Mouse (Mus musculus) cerebral cortex, adult 2 months (tissue): ENCODE measurements around the gene H2-D1.

Source experiments
- WGBS: fragments of 180-500 bp; shearing (Covaris S2); methylation state at CpG from one replicate; pipeline ENCODE4 v1.1.7; 2018; 5-methylcytosine and 5-hydroxymethylcytosine counted together

The H2-D1 gene

DNA sequence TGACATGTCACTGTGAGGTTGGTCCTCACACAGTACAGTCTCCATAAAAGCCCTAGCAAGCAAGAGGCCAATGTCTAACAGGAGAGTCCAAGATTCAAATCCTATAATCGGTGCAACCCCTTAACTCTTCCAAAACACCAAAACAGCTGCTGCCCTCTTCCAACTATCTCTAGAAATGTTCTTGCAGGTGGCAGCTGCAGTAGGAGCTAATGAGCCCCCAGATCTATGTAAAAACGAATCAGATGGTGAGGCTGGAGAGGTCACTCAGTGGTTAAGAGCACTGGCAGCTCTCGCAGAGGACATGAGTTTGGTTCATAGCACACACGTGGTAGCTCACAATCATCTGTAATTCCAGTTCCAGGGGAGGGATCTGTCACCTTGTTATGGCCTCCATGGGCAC, 6.8 kb upstream of the H2-D1 start:
- WGBS, result 67% methylated on average over 4 of the region's 4 CpGs

DNA sequence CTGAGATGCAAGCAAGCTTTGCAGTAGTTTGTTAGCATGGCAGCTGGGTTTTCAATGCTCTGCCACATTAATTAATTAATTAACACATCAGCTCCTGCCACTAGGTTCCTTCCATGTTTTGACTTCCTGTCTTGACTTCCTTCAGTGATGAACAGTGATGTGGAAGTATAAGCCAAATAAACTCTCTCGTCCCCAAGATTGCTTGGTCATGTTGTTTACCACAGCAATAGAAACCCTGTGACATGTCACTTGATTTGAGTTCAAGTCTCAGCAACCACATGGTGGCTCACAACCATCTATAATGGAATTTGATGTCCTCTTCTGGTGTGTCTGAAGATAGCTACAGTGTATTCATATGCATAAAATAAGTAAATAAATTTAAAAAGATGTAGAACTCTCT, 5.2 kb upstream of the H2-D1 start:
- 51% methylated on average over 1 of the region's 1 CpGs for WGBS

DNA sequence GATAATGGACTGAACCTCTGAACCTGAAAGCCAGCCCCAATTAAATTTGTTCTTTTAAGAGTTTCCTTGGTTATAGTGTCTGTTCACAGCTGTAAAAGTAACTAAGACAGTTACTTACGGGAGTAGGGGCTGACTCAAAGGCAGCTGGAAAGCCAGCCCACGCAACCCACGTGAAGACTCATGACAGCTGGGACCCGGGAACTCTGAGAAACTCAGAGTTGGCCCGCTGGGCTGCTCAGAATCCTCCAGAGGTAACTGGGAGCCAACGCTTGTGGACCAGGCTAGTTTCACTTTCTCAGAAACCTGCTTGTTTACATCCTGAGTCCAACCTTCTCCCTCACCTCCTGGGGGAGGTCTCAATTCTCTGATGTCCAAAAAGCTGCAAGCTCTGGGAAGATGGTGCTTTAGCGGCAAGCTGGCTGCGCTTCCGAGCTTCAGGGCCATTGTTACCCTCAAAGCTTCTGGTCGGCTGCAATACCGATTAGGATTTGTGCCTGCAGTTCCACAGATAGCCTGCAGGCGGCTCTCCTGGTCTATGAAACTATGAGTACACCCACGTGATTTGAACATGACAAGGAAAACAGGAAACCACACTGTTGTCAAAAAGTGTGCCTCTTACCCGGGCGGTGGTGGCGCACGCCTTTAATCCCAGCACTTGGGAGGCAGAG, 4.6 kb upstream of the H2-D1 start:
- WGBS, result 6% methylated on average over 17 of the region's 17 CpGs

DNA sequence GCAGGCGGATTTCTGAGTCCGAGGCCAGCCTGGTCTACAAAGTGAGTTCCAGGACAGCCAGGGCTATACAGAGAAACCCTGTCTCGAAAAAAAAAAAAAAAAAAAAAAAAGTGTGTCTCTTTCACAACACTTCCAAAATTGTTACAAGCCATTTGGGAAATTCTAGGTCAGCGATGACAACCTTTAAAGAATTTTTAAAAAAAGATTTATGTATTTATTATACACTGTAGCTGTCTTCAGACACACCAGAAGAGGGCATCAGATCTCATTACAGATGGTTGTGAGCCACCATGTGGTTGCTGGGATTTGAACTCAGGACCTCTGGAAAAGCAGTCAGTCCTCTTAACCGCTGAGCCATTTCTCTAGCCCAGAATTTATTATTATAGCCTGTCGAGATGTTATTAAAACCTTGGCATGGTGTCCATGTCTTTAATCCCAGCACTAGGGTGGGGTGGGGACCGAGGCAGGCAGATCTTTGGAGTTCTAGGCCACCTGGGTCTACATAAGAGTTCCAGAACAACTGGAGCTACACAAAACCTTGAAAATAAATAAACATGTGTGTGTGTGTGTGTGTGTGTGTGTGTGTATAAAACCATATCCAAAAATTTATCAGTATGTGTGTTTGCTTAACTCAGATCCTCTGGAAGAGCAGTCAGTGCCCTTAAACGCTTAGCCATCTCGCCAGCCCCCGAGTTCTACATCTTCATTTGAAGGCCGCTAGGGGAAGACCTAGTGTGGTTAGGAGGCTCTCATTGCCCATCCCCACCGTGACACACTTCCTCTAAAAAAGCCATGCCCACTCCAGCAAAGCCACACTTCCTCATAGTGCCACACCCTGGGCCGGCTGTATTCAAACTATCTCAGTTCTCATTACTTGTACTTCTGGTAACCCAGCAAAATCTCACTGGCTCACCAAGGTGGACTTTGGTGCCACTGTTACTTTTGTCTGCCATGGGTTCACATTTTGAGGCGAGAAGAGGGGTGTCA, 3.7 kb upstream of the H2-D1 start:
- 65% methylated on average over 14 of the region's 14 CpGs for WGBS

DNA sequence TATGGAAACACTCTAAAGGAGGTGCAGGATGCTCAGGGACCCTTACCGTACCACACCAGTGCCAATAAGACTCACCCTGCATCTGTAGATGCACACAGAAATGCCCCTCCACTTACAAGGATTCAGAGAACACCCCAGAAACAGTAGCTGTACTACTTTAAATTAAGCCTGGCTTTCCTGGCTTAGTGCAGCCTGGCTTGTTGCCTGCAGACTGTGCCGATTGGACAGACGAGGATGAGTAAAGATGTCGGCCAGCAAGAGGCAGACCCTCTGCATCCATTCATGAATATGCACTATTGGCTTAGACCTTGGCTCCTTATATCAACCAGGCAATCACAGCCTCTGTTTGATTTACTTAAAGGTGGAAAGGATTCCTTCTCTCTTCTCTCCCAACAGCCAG, 2.9 kb upstream of the H2-D1 start:
- 49% methylated on average over 4 of the region's 4 CpGs for WGBS

DNA sequence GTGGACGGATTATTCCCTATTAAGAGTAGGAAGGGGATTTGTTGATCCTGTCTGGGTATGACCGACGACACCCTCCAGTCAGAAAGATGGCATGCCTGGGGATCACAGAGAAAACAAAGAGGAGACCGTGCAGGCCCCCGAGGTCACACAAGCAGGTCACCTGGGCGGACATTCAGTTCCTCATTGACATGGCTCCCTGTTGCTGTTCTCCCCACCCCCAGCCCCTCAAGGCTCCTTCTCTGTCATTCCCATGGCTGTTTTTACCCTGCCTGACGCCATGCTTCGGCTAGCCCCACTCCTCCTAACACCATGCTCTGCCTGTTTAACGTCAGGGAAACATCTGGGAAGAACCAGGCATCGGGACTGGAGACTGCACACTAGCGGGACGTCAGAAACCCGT, 879 bp upstream of the H2-D1 start:
- WGBS, result 91% methylated on average over 13 of the region's 13 CpGs

DNA sequence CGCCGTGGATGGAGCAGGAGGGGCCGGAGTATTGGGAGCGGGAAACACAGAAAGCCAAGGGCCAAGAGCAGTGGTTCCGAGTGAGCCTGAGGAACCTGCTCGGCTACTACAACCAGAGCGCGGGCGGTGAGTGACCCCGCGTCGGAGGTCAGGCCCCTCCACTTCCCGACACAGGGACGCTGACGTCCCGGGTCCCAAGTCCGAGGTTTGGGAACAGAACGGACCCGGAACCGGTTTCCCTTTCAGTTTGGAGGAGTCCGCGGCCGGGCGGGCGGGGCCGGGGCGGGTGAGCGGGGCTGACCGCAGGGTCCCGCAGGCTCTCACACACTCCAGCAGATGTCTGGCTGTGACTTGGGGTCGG, 973 bp downstream of the H2-D1 start:
- 2% methylated on average over 31 of the region's 31 CpGs for WGBS

DNA sequence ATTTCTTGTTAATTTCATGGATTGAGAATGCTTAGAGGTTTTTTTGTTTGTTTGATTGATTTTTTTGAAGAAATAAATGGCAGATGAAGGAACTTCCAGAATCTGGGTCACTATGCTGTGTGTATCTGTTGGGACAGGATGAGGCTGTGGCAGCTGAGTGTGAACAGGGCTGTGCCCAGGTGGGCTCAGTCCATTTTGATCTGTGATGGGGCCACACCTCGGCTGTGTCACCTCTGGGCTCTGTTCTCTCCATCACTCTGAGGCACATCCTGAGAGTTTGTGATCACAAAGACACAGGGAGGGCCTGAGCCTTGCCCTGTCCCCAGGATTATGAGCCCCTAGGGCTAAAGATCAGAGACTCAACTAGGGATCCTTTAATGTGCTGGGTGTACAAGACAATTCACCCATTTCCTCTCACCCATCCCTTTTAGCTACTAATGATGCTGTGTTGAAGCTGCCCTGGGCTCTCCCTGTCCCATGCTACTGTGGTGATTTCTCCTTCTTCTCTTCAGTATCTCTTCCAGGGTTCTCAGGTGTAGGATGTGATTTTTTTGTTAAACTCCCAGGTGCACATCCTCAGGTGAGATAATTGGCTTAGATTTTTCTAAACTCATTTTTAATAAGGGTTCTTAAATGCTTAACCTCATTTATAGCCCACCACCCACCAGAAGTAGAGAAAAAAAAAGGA, 5.0 kb downstream of the H2-D1 start:
- WGBS, result 91% methylated on average over 1 of the region's 1 CpGs

DNA sequence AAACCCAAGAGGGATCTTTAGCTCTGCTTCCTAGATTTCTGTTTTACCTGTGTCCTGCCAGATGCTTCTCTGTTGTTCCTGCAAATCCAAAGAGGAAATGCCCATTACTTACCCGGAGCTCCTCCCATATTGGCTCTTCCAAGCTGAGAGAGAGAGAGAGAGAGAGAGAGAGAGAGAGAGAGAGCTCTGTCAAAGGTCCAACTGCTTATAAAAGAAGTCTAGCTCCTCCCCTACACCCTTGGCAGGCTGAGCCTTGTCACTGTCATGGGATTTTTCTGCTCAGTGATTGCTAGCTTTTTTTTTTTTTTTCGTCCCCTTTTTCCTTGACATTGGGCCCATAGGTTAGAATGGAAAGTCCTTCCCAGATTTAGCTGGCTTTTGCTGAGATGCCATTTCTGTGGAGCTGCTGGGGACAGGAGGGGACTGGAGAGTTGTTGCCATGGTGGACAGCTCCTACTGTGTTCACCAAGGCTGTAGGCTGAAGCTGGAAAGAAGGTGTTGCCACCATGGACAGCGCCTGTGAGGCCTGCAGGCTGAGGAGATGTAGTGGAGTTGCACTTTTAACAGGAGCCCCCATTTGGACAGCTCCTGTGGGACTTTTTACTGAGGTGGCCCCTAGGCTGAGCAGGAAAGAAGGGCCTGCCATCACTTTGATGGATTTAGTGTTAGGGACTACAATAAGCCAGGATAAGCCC, 7.3 kb downstream of the H2-D1 start:
- 35% methylated on average over 3 of the region's 3 CpGs for WGBS

DNA sequence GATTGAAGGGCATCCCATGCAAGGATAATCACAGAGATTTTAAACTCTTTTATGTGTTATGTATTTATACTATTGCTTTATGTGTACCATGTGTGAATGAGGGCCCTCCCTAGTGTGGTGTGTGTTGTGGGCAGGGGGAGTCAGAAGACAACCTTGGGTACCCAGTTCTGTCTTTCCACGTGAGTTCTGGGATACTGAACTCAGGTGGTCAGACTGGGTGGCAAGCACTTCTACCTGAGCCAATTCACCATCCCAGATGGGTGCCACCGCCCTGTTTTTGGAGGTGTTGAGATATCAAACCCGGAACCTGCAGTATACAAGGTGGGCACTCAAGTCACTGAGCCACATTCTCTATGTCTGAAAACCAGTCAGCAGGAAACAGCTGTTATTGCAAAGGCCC, 9.7 kb downstream of the H2-D1 start:
- 80% methylated on average over 3 of the region's 3 CpGs for WGBS

DNA sequence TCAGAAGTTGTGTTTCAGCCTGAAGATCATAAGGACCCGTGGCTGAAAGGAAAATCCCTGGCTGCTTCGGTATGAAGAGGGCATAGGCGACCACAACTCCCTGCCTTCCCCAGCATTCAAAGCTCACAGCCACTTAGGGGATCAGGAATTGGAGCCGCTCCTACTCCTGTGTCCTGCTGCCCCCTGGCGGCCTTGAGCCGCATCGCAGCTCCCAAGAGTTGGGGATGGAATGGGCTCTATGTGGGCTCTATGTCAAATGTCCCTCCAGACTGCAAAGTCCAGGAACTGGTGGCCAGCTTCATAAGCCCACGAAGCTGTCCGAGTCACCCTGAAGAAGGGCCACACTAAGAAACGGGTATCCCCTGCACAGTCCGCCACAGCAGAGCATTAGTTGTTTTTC, 12.2 kb downstream of the H2-D1 start:
- 9% methylated on average over 11 of the region's 11 CpGs for WGBS

DNA sequence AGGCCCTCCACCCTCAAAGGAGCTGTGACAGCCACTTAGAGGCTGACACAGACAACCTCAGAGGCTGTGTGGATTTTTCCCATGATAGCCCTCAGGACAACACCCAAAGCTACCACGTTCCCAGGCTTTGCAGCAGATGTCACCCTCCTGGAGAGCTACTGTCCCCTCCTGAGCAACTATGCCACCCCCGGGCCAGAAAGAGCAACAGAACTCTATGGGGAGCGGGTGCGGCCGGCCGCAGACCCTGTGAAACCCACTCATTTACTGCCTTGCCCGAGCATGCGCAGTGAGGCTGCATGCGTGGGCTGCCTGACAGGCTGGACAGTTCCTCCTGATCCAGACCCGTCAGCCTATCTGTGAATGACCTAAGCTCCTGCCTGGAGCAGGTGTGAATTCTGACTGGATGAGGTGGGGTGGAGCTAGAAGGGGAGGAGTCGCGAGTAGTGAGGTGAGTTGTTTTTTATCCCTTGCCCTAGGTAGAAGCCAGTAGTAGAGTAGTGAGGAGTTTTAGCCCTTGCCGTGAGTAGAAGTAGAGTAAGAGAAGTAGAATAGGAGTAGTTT, 13.9 kb downstream of the H2-D1 start:
- 37% methylated on average over 13 of the region's 13 CpGs for WGBS

DNA sequence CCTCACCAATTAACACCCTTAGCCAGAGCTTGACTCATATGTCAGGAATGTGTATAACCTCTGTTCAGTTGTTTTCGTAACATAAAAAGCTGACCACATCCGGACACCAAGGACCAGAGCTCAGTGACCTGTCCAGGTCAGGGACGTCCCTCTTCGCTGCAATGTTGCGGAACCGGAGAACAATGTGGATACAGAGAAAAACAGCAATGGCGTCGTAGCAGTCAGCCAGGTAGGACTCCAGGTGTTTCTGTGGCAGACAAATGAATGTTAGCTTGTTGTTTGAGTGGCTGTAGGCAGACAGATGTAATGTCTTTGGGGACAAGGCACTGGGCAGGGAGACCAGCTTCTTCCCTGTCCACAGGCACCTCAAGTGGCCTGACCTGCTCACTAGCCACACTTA, 15.5 kb downstream of the H2-D1 start:
- 89% methylated on average over 8 of the region's 8 CpGs for WGBS

DNA sequence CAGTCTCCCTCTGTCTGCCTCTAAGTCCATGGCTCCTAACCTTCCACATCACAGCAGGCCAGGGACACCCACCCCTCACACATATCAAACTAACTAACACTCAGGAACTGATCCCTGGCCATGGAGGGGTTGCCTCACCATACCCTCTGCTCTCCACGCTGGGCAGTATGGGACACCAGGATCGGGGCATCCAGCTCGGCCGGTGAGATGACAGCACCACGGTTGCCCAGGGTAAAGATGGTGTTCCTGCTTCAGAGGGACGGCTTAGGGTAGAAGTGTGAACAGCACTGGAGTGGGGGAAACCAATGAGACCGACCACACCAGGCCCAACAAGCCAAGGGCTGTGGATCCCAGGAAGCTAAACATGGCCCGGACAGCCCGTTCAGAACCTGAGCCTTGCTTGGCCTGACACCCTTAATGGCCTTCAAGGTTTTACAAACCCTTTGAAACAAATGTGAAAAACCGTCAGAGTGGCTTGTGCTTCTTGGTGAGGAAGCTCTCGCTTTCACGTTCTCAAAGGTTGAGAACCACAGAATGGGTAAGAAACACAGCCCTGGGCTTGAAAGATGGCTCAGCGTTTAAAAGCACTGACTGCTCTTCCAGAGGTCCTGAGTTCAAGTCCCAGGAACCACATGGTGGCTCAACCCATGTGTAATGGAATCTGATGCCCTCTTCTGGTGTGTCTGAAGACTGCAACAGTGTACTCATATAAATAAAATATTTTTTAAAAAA, 16.6 kb downstream of the H2-D1 start:
- 92% methylated on average over 13 of the region's 13 CpGs for WGBS

DNA sequence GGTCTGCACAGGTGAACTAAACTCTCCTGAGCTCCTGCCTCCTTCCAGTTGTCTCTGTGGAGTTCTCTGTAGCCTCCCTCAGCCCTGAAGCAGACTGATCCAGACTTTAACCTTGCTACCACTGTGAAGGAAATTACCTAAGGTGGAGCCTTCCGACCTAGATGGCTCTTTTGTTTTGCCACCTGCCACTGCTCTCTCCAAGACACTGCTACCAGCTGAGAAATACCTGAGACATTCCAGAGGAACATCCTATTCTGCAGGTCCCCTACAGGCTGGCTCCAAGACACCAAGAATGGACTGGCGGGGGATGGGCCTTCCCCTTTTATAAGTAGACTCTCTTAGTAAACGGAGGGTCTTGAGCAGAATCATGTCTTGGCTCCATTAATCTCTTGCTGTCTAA, 17.7 kb downstream of the H2-D1 start:
- WGBS, result 80% methylated on average over 3 of the region's 3 CpGs

DNA sequence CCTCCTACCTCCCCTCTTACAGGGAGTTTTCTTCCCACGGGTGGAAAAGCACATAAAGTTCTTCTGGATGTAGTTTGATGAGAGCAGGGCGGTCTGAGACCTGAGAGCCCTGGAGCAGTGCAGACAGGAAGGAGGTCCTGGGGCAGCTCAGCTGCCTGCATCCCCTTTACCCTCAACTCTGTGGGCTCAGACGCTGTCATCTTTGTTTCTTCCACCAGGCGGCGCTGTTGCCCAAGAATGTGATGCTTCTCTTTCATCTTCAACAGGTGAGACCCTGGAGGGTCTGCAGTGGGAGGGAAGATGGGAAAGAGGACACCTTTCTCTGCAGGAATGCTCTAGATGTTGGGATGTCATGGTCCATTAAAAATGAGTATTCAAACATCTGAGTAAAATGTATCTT, 33.3 kb downstream of the H2-D1 start:
- WGBS, result 5% methylated on average over 5 of the region's 5 CpGs

DNA sequence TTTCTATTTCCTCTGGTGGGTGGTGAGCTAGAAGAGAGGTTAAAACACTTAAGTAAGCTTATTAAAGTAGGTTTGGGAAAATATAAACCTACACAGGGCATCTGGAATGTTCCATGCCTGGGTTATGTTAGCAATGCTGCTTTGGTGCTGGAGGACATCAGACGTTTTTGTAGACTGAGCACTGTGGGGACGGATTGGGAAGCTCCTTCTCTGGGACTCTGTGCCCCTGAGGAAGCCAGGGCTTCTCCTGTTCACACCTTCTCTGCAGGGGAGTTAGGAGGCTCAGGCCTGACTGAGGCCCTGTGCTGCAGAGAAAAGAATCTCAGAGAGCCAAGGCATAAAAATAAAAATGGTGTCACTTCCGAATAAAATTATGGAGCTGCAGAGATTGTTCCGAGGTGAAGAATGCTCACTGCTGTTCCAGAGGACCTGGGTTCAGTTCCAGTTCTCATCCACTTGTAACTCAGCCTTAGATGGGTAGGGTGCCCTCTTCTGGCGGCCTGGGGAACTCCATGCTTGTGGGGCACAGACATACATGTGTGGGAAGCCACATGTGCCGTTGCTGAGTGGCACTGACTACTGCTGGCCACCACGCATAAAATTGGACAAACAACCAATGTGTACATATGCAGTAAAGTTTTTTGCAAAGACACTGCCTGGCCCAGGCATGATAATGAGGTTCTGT, 37.9 kb downstream of the H2-D1 start:
- 83% methylated on average over 7 of the region's 7 CpGs for WGBS

DNA sequence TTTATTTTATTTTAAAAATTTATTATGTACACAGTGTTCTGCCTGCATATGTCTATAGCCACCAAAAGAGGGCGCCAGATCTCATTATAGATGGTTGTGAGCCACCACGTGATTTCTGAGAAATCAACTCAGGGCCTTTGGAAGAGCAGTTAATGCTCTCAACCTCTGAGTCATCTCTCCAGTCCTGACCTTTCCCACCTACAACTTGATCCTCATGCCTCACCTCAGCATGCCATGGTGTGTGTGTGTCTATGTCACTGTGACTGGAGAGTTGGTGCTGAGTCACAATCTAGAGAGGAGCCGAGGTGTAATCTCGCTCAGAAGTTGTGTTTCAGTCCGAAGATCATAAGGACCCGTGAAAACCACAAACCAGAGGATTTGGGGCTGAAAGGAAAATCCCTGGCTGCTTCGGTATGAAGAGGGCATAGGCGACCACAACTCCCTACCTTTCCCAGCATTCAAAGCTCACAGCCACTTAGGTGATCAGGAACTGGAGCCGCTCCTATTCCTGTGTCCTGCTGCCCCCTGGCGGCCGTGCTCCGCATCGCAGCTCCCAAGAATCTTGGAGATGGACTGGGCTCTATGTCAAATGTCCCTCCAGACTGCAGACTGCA, 39.2 kb downstream of the H2-D1 start:
- WGBS, result 24% methylated on average over 13 of the region's 13 CpGs

DNA sequence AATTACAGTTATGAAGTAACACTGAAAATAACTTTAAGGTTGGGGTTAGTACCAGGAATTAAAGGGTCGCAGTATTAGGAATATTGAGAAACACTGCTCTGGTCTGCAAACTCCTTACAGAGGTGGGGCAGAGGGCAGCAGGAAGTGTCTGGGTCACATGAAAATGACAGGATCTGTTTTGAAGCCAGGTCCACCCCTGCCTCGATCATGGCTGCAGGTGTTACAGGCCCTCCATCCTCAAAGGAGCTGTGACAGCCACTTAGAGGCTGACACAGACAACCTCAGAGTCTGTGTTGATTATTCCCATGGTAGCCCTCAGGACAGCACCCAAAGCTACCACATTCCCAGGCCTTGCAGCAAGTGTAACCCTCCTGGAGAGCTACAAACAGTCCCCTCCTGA, 40.7 kb downstream of the H2-D1 start:
- 82% methylated on average over 2 of the region's 2 CpGs for WGBS

DNA sequence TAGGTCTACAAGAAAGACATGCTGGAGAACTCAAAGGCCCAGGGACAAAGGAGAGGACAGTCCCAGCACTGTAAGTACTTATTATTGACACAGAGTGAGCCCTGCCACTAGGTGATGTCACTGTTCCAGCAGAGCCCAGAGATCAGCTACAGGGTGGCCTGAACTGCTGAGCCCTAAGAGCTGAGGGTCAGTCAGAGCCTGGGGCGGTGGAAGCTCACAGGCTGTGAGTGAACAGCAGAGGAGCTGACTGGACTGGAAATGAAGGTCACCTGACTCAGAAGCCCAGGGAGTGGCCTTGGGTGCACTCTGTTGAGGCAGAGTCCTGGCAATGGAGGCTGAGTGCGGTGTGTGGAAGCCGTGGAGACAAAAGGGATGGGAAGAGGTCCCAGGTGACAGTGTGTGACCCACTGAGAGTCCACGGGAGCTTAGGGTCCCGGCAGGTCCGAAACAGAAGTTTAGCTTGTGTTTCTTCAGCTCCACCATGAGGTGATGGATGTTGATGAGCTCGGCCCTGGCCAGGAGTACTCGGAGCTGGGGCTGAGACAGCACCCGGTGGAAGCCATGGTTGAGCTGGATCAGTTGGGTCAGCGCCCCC, 41.3 kb downstream of the H2-D1 start:
- WGBS, result 88% methylated on average over 10 of the region's 10 CpGs
